Mouse (Mus musculus): ENCODE measurements around the gene Lmna.

Gene Lmna

GRCm38 (mm10) chr3:88509692-88510420 lies at the start of gene Lmna:
Gene Lmna, minus strand, starts transcription at chr3:88509956.
- peak; percentile 80 to 94 for DNase-seq (ENCODE audit: low spot score in 2 of 2)

- DNase-seq (ENCODE audit: low spot score in 2 of 2) = no peak
Measured at GRCm38 (mm10) chr3:88556616-88557015, 46.9 kb upstream of the Lmna start.

GRCm38 (mm10) chr3:88555731-88556130 lies 46.0 kb upstream of the Lmna start:
- DNase-seq (ENCODE audit: low spot score in 2 of 2) = no peak

GRCm38 (mm10) chr3:88555069-88555605 lies 45.4 kb upstream of the Lmna start:
- no peak for DNase-seq (ENCODE audit: low spot score in 2 of 2)

- no peak for DNase-seq (ENCODE audit: low spot score in 2 of 2)
Measured at GRCm38 (mm10) chr3:88553880-88554586, 44.3 kb upstream of the Lmna start.

GRCm38 (mm10) chr3:88553525-88553879 lies 43.7 kb upstream of the Lmna start, which contains the start of gene Ubqln4:
Gene Ubqln4, plus strand, starts transcription at chr3:88553758.
- DNase-seq (ENCODE audit: low spot score in 2 of 2) = peak; percentile 88 to 90

- DNase-seq (ENCODE audit: low spot score in 2 of 2) = peak; percentile 92 to 98
Measured at GRCm38 (mm10) chr3:88552676-88553524, 43.1 kb upstream of the Lmna start, which contains the start of gene Lamtor2. Gene Lamtor2, minus strand, starts transcription at chr3:88553074.

GRCm38 (mm10) chr3:88552082-88552645 lies 42.4 kb upstream of the Lmna start:
- DNase-seq (ENCODE audit: low spot score in 2 of 2) = no peak

- no peak for DNase-seq (ENCODE audit: low spot score in 2 of 2)
Measured at GRCm38 (mm10) chr3:88551586-88551985, 41.8 kb upstream of the Lmna start.

GRCm38 (mm10) chr3:88548180-88548917 lies 38.6 kb upstream of the Lmna start, which contains the start of gene Rab25:
Gene Rab25, minus strand, starts transcription at chr3:88548300.
- DNase-seq (ENCODE audit: low spot score in 2 of 2) = peak; percentile 67 to 71

- no peak for DNase-seq (ENCODE audit: low spot score in 2 of 2)
Measured at GRCm38 (mm10) chr3:88546674-88547418, 37.1 kb upstream of the Lmna start.

GRCm38 (mm10) chr3:88544955-88545591 lies 35.3 kb upstream of the Lmna start:
- no peak for DNase-seq (ENCODE audit: low spot score in 2 of 2)

GRCm38 (mm10) chr3:88544514-88544913 lies 34.8 kb upstream of the Lmna start:
- DNase-seq (ENCODE audit: low spot score in 2 of 2) = no peak

GRCm38 (mm10) chr3:88543651-88544410 lies 34.1 kb upstream of the Lmna start:
- no peak for DNase-seq (ENCODE audit: low spot score in 2 of 2)

GRCm38 (mm10) chr3:88543174-88543573 lies 33.4 kb upstream of the Lmna start:
- DNase-seq (ENCODE audit: low spot score in 2 of 2) = no peak

- no peak for DNase-seq (ENCODE audit: low spot score in 2 of 2)
Measured at GRCm38 (mm10) chr3:88542486-88542885, 32.7 kb upstream of the Lmna start.

GRCm38 (mm10) chr3:88541622-88542401 lies 32.1 kb upstream of the Lmna start:
- DNase-seq (ENCODE audit: low spot score in 2 of 2) = no peak

- no peak for DNase-seq (ENCODE audit: low spot score in 2 of 2)
Measured at GRCm38 (mm10) chr3:88540085-88540484, 30.3 kb upstream of the Lmna start.

Measured in urinary bladder, adult 18-20 months (tissue).